Mouse (Mus musculus): ENCODE data around the gene Atxn2. TPM values are rescaled to one million over a fixed set of nuclear protein-coding genes. Genes with fewer than 3 reads are reported as not detected.
A peak's percentile ranks its signal among the peaks of the same experiment; 100 is the strongest.

Gene Atxn2
- polyA plus RNA-seq, 1 experiment, result 205 TPM

DNA sequence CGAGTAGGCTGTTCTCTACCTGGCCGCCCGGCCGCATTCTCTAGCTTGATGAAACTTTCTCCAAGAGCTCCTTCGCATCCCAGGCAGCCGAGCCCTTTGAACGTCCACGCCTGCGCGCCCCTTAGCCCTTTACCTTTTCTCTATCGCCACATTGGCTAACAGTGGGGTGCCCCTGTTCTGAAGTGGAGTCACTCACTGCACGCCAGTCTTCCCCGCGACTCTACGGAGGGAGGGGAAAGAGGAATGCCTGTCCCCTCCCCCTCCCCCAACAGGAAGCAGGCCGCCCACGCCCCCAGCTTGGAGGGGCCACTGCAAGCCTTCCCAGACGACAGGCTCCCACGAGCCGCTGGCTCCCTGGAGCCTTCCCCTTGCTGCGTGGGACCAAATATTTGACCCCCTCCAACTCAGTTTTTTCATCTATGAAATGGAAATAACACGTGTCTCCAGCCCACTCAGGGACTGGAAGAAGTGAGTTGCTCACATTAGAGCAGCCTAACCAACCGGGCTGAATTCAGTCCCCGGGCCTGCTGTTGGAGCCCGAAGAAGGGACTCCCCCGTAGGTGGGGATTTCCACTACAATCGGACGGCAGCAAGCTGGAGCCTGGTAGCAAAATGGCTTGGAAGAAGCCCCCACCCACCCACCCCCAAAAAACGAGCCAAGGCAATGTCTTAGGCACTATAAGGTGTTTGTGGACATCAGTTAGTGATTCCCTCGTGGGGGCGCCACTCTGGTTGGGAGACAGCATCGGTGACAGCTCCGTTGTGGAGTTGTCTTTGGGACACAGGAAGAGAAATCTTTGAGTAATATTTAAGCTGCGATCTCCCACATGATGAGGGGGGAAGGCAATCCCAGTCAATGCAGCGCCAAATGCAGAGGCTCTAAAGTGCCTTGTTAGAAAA, 126.6 kb downstream of the Atxn2 start, which contains the start of gene Sh2b3:
Gene Sh2b3 (minus strand): TSS at position 206 of the 900 bp plus-strand sequence.
- Histone ChIP-seq H3K4me1 (replicated peaks; ENCODE audit: control insufficient read depth, insufficient read depth, low read length) (peaks cover 57% of the 10 kb centered on the region), H3K4me3 (ENCODE audit: control insufficient read depth, insufficient read depth, low read length) (peak within 1 kb of the TSS; percentile 91), H3K36me3 (ENCODE audit: control insufficient read depth, insufficient read depth, low read length) (no peaks in the 10 kb centered on the region), H3K27me3 (ENCODE audit: control insufficient read depth, insufficient read depth, low read length) (no peaks in the 10 kb centered on the region), H3K27ac (ENCODE audit: control insufficient read depth, insufficient read depth, low read length) (peak within 1 kb of the TSS; percentile 6; the same call in 1 of the 2 replicates)
- peak; percentile 73 for DNase-seq
- 1% methylated on average over 35 of the region's 35 CpGs for WGBS
- no peak for TF ChIP-seq POLR2A (IDR thresholded peaks at IDR 0.05; ENCODE audit: control insufficient read depth, extremely low read depth, insufficient read depth, low read length, poor library complexity)
- TF ChIP-seq CTCF (IDR thresholded peaks at IDR 0.05; ENCODE audit: borderline replicate concordance, control insufficient read depth, extremely low read depth, insufficient read depth, low read length, poor library complexity), result no peak

DNA sequence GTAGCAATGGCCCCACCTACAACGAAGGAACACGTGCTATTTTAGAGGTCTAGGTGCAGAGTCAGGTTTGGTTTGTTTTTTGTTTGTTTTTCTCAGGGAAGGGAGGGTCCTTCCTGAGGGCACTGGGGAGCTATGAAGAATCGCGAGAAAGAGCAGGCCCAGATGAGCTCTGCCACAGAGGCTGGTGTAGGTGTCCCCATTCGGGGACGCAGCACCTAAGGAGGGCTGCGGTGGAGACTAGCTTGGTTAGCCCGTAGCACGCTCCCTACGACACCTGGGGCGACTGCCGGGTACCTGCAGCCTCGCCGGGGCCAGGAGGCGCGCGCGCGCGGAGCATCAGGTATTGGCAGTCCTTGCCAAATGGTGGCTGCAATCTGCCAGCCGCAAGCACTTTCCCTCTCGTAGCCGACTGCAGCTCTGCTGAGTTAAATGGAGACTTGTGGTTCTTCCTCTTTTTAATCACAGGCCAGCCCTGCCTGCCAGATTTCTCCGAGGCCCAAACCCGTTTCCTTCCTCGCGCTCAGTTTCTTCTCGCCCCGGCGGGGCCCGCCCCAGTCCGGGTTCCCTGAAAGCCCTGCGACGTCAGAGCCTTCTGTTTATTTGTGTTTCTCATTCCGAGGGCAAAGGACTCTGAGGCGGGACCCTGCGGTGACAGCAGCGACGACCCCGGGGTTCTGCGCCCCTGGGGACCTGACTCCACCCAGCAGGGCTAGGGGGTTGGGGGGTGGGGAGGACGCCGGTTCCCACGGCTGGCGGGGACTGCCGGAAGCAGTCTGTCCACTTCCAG, 127.4 kb downstream of the Atxn2 start:
- Histone ChIP-seq H3K27ac (ENCODE audit: control insufficient read depth, insufficient read depth, low read length) (peak overlapping the region; percentile 5; the same call in 1 of the 2 replicates), H3K4me1 (replicated peaks; ENCODE audit: control insufficient read depth, insufficient read depth, low read length) (peaks cover 56% of the 10 kb centered on the region), H3K4me3 (ENCODE audit: control insufficient read depth, insufficient read depth, low read length) (peak overlapping the region; percentile 45), H3K36me3 (ENCODE audit: control insufficient read depth, insufficient read depth, low read length) (no peaks in the 10 kb centered on the region), H3K27me3 (ENCODE audit: control insufficient read depth, insufficient read depth, low read length) (no peaks in the 10 kb centered on the region)
- DNase-seq, result peak; percentile 44
- TF ChIP-seq POLR2A (IDR thresholded peaks at IDR 0.05; ENCODE audit: control insufficient read depth, extremely low read depth, insufficient read depth, low read length, poor library complexity) (0 out of 2 replicates have a peak, but pooled peaks have one; percentile 35), CTCF (IDR thresholded peaks at IDR 0.05; ENCODE audit: borderline replicate concordance, control insufficient read depth, extremely low read depth, insufficient read depth, low read length, poor library complexity) (0 out of 2 replicates have a peak, but pooled peaks have one; percentile 14)
- under 1% methylated on average over 46 of the region's 46 CpGs for WGBS

DNA sequence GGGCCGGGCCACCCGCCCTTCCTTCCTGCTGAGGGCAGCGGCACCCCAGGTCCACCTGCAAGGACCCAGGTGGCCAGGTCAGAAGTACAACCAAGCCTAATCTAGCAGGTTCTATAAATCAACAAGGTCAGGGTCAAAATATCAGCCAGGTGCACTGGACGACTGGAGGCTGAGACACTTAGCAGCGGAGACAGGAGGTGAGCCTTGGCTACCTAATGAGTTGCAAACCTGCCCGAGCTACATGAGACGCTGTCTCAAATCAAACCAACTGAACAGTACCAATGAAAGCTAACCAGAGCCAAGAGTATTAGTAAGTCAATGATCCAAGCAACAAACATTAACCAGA, 128.0 kb downstream of the Atxn2 start:
- Histone ChIP-seq H3K27ac (ENCODE audit: control insufficient read depth, insufficient read depth, low read length) (no peak overlapping the region), H3K27me3 (ENCODE audit: control insufficient read depth, insufficient read depth, low read length) (no peaks in the 10 kb centered on the region), H3K36me3 (ENCODE audit: control insufficient read depth, insufficient read depth, low read length) (no peaks in the 10 kb centered on the region), H3K4me1 (replicated peaks; ENCODE audit: control insufficient read depth, insufficient read depth, low read length) (peaks cover 52% of the 10 kb centered on the region), H3K4me3 (ENCODE audit: control insufficient read depth, insufficient read depth, low read length) (0 out of 2 replicates have a peak overlapping the region, but pooled peaks have one; percentile 45)
- TF ChIP-seq POLR2A (IDR thresholded peaks at IDR 0.05; ENCODE audit: control insufficient read depth, extremely low read depth, insufficient read depth, low read length, poor library complexity) (no peak), CTCF (IDR thresholded peaks at IDR 0.05; ENCODE audit: borderline replicate concordance, control insufficient read depth, extremely low read depth, insufficient read depth, low read length, poor library complexity) (no peak)
- no peak for DNase-seq
- 39% methylated on average over 7 of the region's 7 CpGs for WGBS

DNA sequence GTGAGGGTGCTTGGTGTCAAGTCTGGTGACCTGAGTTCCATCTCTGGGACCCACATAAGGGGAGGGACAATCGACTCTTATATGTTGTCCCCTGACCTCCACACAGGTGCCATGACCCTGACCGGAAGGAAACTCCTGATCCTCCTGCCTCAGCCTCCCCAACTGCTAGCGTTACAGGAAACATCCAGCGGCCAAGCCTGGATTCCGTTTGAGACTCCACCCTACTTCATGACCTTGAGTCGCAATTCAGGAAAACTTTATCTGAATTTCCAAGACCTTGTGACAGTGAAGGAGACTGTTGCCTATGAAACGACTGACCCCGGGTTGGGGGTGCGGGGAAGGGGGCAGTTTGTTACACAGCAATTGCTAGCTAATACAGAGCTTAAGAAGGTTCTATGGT, 130.4 kb downstream of the Atxn2 start:
- peaks cover 33% of the 10 kb centered on the region for H3K4me1 ChIP-seq (replicated peaks; ENCODE audit: control insufficient read depth, insufficient read depth, low read length)
- no peak overlapping the region for H3K4me3 ChIP-seq (ENCODE audit: control insufficient read depth, insufficient read depth, low read length)
- no peaks in the 10 kb centered on the region for H3K36me3 ChIP-seq (ENCODE audit: control insufficient read depth, insufficient read depth, low read length)
- no peak for DNase-seq
- WGBS, result 95% methylated on average over 9 of the region's 9 CpGs
- H3K27me3 ChIP-seq (ENCODE audit: control insufficient read depth, insufficient read depth, low read length), result no peaks in the 10 kb centered on the region
- TF ChIP-seq POLR2A (IDR thresholded peaks at IDR 0.05; ENCODE audit: control insufficient read depth, extremely low read depth, insufficient read depth, low read length, poor library complexity) (no peak), CTCF (IDR thresholded peaks at IDR 0.05; ENCODE audit: borderline replicate concordance, control insufficient read depth, extremely low read depth, insufficient read depth, low read length, poor library complexity) (no peak)
- H3K27ac ChIP-seq (ENCODE audit: control insufficient read depth, insufficient read depth, low read length), result no peak overlapping the region

DNA sequence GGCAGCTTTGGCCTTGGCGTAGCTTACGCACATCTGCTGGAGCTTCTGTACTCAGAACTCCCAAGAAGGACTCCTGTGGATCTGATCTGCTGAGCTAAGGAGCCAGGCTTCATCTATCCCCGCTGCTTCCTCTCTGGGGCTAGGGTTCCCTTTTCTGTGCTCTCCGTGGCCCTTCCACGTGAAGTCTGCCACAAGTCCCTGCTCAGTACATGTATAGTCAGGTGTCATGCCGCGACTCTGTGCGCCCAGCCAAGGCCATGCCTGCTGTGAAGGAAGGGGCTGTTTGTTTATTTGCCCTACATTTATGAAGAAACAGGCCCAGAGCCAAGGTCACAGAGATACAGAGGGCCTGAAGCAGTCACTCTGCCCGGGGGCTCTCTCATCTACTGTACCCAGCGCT, 130.8 kb downstream of the Atxn2 start:
- Histone ChIP-seq H3K4me3 (ENCODE audit: control insufficient read depth, insufficient read depth, low read length) (no peak overlapping the region), H3K27me3 (ENCODE audit: control insufficient read depth, insufficient read depth, low read length) (no peaks in the 10 kb centered on the region), H3K36me3 (ENCODE audit: control insufficient read depth, insufficient read depth, low read length) (no peaks in the 10 kb centered on the region), H3K27ac (ENCODE audit: control insufficient read depth, insufficient read depth, low read length) (no peak overlapping the region), H3K4me1 (replicated peaks; ENCODE audit: control insufficient read depth, insufficient read depth, low read length) (peaks cover 33% of the 10 kb centered on the region)
- DNase-seq, result no peak
- WGBS, result 48% methylated on average over 10 of the region's 10 CpGs
- TF ChIP-seq POLR2A (IDR thresholded peaks at IDR 0.05; ENCODE audit: control insufficient read depth, extremely low read depth, insufficient read depth, low read length, poor library complexity) (no peak), CTCF (IDR thresholded peaks at IDR 0.05; ENCODE audit: borderline replicate concordance, control insufficient read depth, extremely low read depth, insufficient read depth, low read length, poor library complexity) (no peak)

DNA sequence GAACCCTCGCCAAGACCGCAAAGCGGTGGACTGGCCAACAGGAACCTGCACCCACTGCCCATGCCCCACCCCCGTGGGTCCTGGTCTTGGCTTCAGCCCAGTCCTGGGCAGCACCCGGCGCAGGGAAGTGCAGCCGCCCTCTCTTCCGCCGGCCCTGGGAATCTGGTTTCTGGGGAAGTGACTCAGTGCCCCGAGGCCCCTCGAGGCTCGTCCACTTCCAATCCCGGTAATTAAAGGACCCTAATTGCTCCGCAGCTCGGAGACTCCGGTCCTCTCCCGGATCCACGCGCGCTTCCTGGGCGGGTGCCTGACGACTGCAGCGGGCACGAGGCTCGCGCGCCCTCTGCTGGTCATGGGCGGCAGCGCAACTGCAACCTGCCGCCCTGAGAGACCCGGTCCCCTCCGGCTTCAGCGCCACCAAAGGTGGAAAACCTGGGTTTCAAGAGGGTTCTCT, 131.6 kb downstream of the Atxn2 start:
- Histone ChIP-seq H3K27me3 (ENCODE audit: control insufficient read depth, insufficient read depth, low read length) (no peaks in the 10 kb centered on the region), H3K4me3 (ENCODE audit: control insufficient read depth, insufficient read depth, low read length) (peak overlapping the region; percentile 52), H3K27ac (ENCODE audit: control insufficient read depth, insufficient read depth, low read length) (no peak overlapping the region), H3K36me3 (ENCODE audit: control insufficient read depth, insufficient read depth, low read length) (no peaks in the 10 kb centered on the region), H3K4me1 (replicated peaks; ENCODE audit: control insufficient read depth, insufficient read depth, low read length) (peaks cover 26% of the 10 kb centered on the region)
- DNase-seq, result peak; percentile 87
- peak; percentile 99 for TF ChIP-seq CTCF (IDR thresholded peaks at IDR 0.05; ENCODE audit: borderline replicate concordance, control insufficient read depth, extremely low read depth, insufficient read depth, low read length, poor library complexity)
- TF ChIP-seq POLR2A (IDR thresholded peaks at IDR 0.05; ENCODE audit: control insufficient read depth, extremely low read depth, insufficient read depth, low read length, poor library complexity), result no peak
- WGBS, result 2% methylated on average over 33 of the region's 33 CpGs

Data from thymus, adult 2 months (tissue).